Mouse (Mus musculus): ENCODE data around the gene Zc3h4.

DNA sequence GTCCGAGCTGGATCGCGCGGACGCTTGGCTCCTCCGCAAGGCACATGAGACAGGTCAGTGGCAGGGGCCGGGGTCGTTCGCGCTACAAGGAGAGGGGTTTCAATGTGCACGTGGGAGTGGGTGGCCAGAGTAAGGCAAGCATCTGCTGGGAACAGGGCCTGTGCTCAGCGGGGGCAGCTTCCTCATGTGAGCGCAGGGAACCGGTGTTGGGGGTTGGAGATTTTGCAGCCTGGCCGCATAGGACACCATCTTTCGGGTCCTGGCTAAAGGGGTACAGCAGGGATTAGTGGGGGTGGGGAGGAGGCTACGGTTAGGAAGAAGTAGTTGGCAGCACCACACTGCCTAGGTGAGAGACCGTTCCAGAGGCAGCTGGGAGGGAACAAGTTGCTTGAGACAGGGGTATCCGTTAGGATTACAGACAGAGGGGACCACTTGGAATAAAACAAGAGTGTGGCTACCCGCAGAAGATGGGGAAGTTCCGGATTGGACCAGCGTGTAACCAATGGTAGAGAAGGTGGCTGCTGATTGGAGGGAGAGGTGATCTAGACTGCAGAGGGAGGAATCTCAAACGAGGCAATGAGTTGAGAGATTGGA is 52.5 kb downstream of the Zc3h4 start:
- no peak for TF ChIP-seq CTCF (IDR thresholded peaks at IDR 0.05; ENCODE audit: extremely low read depth, insufficient read depth, insufficient read length, insufficient replicate concordance)
- no peak for TF ChIP-seq POLR2A (IDR thresholded peaks at IDR 0.05; ENCODE audit: low read depth, low read length)
